Mouse (Mus musculus): ENCODE results near the gene Mto1. TPM values are rescaled to one million over a fixed set of nuclear protein-coding genes. Genes with fewer than 3 reads are reported as not detected.
"Not testable (repeated sequence)": the region's sequence is repeated elsewhere in the genome, so short reads cannot be mapped to it uniquely, and the experiment has no call there.

The Mto1 gene
- total RNA-seq, 2 experiments from 2014 or later, result 20.3 to 20.4 TPM

GRCm38 (mm10) chr9:78476531-78477020, 28.6 kb downstream of the Mto1 start:
- DNase-seq, result peak; percentile 22

- DNase-seq, result peak; percentile 15
These were observed 29.1 kb downstream of the Mto1 start for GRCm38 (mm10) chr9:78477021-78477551.

DNA sequence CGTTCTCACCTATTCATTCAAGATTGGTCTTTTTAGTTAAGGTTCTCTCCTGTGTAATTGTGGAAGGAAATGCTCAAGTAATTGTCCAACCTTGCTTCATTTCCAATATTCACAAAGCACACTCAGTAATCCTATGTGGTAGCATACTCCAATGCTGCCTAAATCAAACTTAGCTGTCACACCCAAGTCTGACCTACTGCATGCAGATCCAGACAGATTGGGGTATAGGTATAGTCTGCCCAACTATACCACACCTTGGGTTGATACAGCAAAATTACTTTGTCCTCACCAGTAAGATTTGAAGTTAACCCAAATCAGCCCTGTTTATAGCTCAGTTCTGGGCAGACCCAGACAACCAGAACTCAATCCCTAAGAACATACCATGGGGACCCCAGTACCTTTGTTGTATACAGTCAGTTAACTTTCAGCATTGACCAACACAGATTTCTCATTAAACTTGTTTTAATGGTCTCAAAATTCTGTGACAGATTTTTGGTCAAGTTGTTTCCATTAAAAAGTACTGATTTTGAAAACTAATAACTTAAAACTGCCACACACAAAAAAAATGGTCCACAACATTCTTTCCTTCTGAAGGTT, 30.1 kb downstream of the Mto1 start:
- DNase-seq, result not testable (repeated sequence)

- DNase-seq, result not testable (repeated sequence)
These were observed 31.3 kb downstream of the Mto1 start for GRCm38 (mm10) chr9:78479308-78479707.

- not testable (repeated sequence) for DNase-seq
These were observed 32.2 kb downstream of the Mto1 start for GRCm38 (mm10) chr9:78480227-78480626.

GRCm38 (mm10) chr9:78480706-78481358, 32.8 kb downstream of the Mto1 start:
- DNase-seq, result peak; percentile 85

DNA sequence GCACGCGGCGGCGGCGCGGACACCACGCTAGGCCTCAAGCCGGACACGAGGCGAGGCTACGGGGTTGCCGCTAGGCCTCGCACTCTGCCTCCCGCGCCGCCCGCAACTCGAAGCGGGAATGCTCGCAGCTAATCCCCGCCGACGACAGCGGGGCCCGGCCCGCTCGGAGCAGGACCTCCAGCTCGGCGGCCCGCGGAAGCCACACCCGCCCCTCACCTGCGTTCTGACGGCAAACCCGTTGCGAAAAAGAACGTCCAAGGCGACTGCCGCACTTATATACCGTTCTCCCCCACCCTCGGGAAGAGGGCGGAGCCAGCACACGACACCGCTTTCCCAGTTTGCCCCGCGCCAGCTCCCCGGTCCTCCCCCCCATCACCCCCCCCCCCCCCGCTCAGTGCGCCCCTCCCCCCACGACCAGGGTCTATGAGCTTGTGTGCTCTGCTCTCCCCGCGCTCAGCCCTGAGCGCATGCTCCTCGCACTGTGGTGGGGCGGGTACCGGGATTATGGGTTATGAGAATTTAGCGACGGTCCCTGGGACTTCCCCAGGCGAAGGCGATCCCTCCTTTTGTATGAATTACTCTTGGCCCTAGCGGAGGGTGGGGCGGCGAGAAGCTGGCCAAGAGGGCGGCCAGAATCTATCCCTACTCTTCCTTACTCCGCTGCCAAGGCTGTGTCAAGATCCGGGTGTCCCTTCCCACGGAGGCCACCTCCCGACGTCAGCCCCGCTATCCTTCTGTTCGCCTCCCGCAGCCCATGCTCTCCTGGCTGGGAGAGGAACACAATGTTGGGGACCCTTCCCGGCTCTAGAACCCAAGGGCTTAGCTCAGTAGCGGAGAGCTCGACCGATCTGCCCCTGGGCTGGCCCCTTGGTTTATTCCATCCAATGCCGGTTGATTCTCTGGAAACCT, 33.7 kb downstream of the Mto1 start:
- peak; percentile 97 for DNase-seq

DNA sequence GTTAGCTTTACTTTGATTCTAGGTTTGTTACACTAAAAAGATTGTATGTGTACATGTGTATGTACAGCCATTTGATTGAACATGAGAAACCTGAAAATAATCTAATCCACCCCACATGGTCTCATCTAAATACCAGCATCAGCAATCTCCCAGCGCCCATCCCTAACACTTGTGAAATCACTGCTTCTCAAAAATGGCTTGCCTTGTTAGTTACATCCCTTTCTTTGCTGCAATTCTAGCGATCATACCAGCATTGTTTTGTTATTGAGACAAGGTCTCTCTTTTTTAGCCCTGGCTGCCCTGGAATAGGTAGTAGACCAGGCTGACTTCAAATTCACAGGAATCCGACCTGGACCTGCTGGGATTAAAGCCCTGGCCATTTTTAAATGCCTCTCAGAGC, 34.4 kb downstream of the Mto1 start:
- DNase-seq, result peak; percentile 16

DNA sequence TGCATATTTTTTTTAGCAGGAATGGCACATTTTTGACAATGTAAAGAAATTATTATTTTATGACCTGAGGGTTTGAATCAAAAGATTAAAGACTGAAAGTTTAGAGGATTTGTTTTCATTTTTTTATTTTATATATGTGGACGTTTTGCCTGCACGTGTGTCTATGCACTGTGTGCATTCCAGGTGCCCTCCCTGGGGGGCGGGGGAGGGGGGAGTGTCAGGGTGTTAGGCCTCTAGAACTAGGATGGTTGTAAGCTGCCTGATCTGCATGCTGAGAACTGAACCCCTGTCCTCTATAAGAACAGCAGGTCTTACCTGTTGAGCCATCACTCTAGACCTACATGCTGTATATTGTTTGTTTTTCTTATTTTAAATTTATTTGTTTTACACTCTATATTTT, 36.7 kb downstream of the Mto1 start:
- DNase-seq, result no peak

- not testable (repeated sequence) for DNase-seq
These were observed 40.0 kb downstream of the Mto1 start for GRCm38 (mm10) chr9:78488021-78488420.

DNA sequence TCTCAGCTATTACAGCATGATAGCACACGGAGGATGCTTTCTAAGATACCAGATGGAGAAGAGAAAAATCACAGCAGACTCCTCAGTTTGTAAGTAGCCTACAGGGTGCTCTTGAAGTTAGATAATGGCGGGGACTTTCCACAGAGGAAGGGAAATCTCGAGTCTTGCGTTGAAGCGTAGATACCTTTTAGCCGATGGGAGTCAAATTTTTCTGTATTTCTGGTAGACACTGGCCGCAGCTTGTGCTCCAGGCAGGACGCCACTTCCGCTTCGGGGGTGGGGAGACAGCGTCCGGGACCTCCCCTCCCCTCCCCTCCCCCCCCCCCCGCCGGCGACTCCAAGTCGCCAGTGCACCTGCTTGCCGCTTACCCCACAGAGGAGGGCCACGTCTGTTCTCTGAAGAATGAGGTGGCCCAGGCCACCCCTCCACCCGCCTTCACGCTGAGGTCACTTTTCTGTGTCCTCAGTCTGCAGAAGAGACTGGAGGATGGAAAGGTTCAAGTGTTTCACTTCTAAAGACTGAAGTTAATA, 40.9 kb downstream of the Mto1 start, which contains the start of gene Eef1a1:
Eef1a1 (minus strand) TSS at position 262 of the 531 bp plus-strand sequence.
- peak; percentile 74 for DNase-seq

DNA sequence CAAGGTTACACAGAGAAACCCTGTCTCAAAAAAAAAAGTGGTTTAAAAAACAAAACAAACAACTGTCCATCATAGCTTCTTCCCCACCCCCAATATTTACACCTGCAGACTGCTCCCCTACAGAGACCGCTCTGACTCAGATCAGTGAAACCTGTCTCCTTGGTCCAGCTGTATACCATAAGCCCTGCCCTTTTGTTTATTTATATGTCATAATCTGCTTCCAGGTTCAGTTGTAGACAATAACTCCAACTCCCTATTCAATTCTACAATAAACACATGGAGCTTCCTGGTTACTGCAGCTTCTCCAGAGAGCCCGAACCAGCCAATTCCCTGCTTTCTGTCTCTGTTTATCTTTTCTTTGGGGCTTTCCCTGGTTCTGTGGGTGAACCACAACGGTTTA, 43.2 kb downstream of the Mto1 start:
- no peak for DNase-seq

DNA sequence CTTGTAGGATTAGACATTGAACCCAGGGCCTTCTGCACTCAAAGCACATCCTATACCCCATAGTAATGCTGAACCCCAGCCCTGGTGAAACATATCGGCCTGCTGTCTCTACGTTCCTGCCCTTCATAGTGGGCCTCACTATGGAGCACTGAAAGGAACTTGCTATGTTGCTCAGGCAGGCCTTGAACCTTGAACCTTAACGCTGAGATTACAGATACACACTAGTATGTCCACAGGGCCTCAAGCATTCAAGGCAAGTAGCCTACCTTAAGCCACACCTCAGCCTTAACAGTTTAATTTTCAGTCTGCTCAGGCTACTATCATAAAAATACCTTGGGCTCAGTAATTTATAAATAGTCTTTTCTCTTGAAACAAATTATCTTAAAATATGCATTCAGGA, 44.2 kb downstream of the Mto1 start:
- DNase-seq, result no peak

DNA sequence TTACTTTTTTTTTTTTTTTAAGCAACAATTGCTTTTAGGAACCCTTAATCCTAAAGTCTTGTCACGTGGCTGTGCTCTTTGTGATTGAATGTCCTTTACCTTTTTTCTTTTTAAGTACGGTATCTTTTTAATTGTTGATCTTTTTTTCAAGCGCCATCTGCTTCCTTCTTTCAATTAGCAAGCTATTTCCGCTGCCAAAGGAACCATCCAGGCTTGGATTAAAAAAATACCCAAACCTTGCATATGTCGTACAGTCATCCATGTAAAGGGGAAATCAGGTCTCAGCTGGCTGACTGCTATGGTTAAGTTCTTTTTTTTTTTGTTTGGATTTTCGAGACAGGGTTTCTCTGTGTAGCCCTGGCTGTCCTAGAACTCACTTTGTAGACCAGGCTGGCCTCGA, 45.2 kb downstream of the Mto1 start:
- DNase-seq, result no peak

GRCm38 (mm10) chr9:78500386-78500785, 52.4 kb downstream of the Mto1 start:
- no peak for DNase-seq

DNA sequence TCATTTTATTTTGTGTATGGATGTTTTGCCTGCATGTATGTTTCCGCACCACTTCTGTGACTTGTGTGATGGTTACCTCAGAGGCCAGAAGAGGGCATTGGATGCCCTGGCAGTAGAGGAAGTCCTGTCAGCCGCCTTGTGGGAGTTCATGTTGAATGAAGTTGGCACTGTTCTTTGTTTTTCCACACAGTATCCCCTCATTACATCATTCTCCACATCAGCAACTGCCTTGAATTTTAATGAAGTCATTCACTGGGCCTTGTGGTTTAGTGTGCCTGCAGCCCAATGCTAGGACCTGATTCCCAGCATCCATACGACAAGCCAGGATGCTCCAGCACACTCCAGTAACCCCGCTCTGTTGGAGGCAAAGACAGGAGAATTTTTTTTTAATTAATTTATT, 53.3 kb downstream of the Mto1 start:
- DNase-seq, result no peak

GRCm38 (mm10) chr9:78503223-78504079, 55.4 kb downstream of the Mto1 start:
- no peak for DNase-seq

DNA sequence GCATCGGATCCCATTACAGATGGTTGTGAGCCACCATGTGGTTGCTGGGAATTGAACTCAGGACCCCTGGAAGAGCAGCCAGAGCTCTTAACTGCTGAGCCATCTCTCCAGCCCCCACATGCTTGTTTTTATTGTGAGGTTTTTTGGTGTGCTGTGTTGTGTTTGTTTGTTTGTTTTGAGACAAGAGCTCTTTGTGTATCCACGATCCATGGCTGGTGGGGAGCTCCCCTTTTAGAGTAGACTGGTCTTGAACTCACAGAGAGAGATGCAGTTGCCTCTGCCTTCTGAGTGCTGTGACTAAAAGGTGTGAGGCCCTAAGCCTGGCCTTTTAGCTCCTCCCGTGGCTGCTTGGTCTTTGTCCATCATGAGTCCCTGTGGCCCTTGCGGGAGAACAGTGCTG, 56.1 kb downstream of the Mto1 start:
- DNase-seq, result no peak

- DNase-seq, result no peak
These were observed 56.7 kb downstream of the Mto1 start for GRCm38 (mm10) chr9:78504679-78505078.

DNA sequence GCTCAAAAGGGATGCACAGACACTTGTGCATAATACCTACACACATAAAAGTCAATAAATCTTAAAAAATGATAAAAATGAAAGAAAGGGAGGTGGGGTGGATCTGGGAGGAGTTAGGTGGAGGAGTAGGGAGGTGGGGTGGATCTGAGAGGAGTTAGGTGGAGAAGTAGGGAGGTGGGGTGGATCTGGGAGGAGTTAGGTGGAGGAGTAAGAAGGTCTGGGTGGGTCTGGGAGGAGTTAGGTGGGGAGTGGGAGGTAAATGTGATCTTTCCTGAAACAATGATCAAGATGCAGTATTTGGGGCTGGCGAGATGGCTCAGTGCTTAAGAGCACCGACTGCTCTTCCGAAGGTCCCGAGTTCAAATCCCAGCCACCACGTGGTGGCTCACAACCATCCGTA, 57.2 kb downstream of the Mto1 start:
- DNase-seq, result no peak

DNA sequence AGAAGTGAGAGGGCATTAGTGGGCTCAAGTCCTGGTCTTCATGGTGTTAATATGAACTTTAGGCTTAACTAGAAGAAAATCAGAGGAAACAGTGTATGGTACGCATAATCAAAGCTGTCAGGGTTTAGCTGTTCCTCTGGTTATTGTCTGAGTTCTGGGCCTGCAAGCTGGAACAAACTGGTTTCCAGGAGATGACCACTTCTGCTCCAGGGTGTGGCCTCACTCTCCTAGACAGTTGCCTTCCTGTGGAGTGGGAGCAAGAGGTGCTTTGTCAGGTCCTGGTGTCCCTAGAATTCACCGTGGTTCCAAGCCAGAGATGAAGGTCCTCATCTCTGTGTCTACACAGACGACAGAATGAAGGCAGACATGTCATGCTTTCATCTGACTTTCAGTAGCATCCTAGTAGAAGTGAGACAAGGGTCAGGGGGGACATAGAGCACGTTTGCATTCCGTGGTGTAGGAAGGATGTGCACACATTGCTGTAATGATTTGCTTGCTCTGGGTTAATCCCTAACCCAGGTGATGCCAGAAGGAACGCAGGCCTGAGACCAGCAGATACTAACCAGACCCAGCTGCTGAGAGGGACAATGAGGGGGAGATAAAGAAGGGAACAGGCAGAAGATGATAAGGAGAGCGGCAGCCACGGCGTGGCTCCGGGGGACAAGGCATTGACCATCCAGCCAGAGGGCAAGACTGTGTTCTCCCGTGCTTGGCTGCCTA, 58.2 kb downstream of the Mto1 start:
- no peak for DNase-seq

Data from heart, postnatal 4 days (tissue).